Mouse (Mus musculus) heart, embryonic 12.5 days (tissue): Measurements from ENCODE around the gene F11r. TPM values are rescaled to one million over a fixed set of nuclear protein-coding genes. Genes with fewer than 3 reads are reported as not detected.

Source experiments
- ATAC-seq: fragments of 200-750 bp; cut with Nextera tagmentation; 2 replicates; pipeline ENCODE4 v1.8.0; 2017; ENCODE audit warnings: moderate TSS enrichment, moderate library complexity; ENCODE audit not compliant: insufficient number of reproducible peaks, low FRiP score
- H3K27ac ChIP-seq: fragments of 300-500 bp; sonication (generic); 2 replicates; pipeline ENCODE4 v1.5.1; 2016; ENCODE audit warnings: mild to moderate bottlenecking, moderate library complexity; ENCODE audit not compliant: poor library complexity, severe bottlenecking
- H3K27me3 ChIP-seq: fragments of 300-500 bp; sonication (generic); replicated peaks from 2 replicates; pipeline ENCODE4 v1.6.1; 2016; ENCODE audit warnings: mild to moderate bottlenecking, moderate library complexity
- H3K36me3 ChIP-seq: fragments of 300-500 bp; sonication (generic); 2 replicates; pipeline ENCODE4 v1.6.1; 2016; ENCODE audit warnings: mild to moderate bottlenecking, moderate library complexity
- H3K4me1 ChIP-seq: fragments of 300-500 bp; sonication (generic); replicated peaks from 2 replicates; pipeline ENCODE4 v1.6.1; 2016; ENCODE audit warnings: mild to moderate bottlenecking
- H3K4me2 ChIP-seq: fragments of 300-500 bp; sonication (generic); 2 replicates; pipeline ENCODE4 v1.6.1; 2016; ENCODE audit warnings: mild to moderate bottlenecking, moderate library complexity
- H3K4me3 ChIP-seq: fragments of 300-500 bp; sonication (generic); 2 replicates; pipeline ENCODE4 v1.5.1; 2016; ENCODE audit warnings: mild to moderate bottlenecking
- H3K9ac ChIP-seq: fragments of 300-500 bp; sonication (generic); 2 replicates; pipeline ENCODE4 v1.6.1; 2016; ENCODE audit warnings: mild to moderate bottlenecking, moderate library complexity
- H3K9me3 ChIP-seq: fragments of 300-500 bp; sonication (generic); replicated peaks from 2 replicates; pipeline ENCODE4 v1.6.1; 2016; ENCODE audit warnings: mild to moderate bottlenecking, moderate library complexity
- WGBS: fragments of 180-500 bp; shearing (Covaris S2); methylation state at CpG from one replicate; pipeline ENCODE4 v1.1.7; 2016; 5-methylcytosine and 5-hydroxymethylcytosine counted together
- polyA plus RNA-seq: library from polyadenylated mRNA; unstranded; fragments of >200 nt; fragmentation: Nextera tagmentation; extraction: Ambion mirVana; gene quantifications from 2 replicates; pipeline ENCODE4 v1.2.1, GENCODE M21; 2016

Gene F11r
- polyA plus RNA-seq, 1 experiment from 2014 or later: 70.7 TPM

GRCm38 (mm10) chr1:171501016-171501610, 63.8 kb downstream of the F11r start:
- no peak overlapping the region for H3K27ac ChIP-seq
- H3K9me3 ChIP-seq: peaks cover 12% of the 10 kb centered on the region
- no peaks in the 10 kb centered on the region for H3K27me3 ChIP-seq
- H3K36me3 ChIP-seq: no peaks in the 10 kb centered on the region; the same call in 1 of the 2 replicates
- no peak for ATAC-seq
- H3K4me2 ChIP-seq: peak overlapping the region; percentile 61; the same call in 1 of the 2 replicates
- no peak overlapping the region for H3K4me3 ChIP-seq
- no peak overlapping the region for H3K9ac ChIP-seq
- H3K4me1 ChIP-seq: peaks cover 9% of the 10 kb centered on the region; the same call in 1 of the 2 replicates
- WGBS: 57% methylated on average over 6 of the region's 6 CpGs

- peak overlapping the region; percentile 61 for H3K4me2 ChIP-seq
- WGBS: 5% methylated on average over 5 of the region's 5 CpGs
- H3K27ac ChIP-seq: peak overlapping the region; percentile 67
Measured at GRCm38 (mm10) chr1:171501636-171502080, 64.3 kb downstream of the F11r start.

GRCm38 (mm10) chr1:171502388-171503249, 65.3 kb downstream of the F11r start:
- WGBS: under 1% methylated on average over 14 of the region's 14 CpGs
- peaks cover 10% of the 10 kb centered on the region for H3K9me3 ChIP-seq
- H3K9ac ChIP-seq: no peak overlapping the region
- ATAC-seq: peak; percentile 80
- no peaks in the 10 kb centered on the region for H3K27me3 ChIP-seq
- H3K27ac ChIP-seq: peak overlapping the region; percentile 82
- H3K4me1 ChIP-seq: peaks cover 9% of the 10 kb centered on the region; the same call in 1 of the 2 replicates
- H3K4me2 ChIP-seq: peak overlapping the region; percentile 68
- H3K4me3 ChIP-seq: no peak overlapping the region
- H3K36me3 ChIP-seq: no peaks in the 10 kb centered on the region; the same call in 1 of the 2 replicates

More at GRCm38 (mm10) chr1:171501636-171502080, 64.3 kb downstream of the F11r start:
- Histone ChIP-seq H3K4me1 (peaks cover 9% of the 10 kb centered on the region; the same call in 1 of the 2 replicates), H3K9ac (no peak overlapping the region; the same call in 1 of the 2 replicates), H3K36me3 (no peaks in the 10 kb centered on the region; the same call in 1 of the 2 replicates), H3K4me3 (peak overlapping the region; percentile 29), H3K27me3 (no peaks in the 10 kb centered on the region), H3K9me3 (peaks cover 14% of the 10 kb centered on the region)
- ATAC-seq: no peak

GRCm38 (mm10) chr1:171503250-171503591, 65.9 kb downstream of the F11r start, which contains the start of gene Alyref2:
Alyref2 (plus strand) TSS chr1:171503478.
- peak; percentile 85 for ATAC-seq
- Histone ChIP-seq H3K4me1 (peaks cover 9% of the 10 kb centered on the region; the same call in 1 of the 2 replicates), H3K27me3 (no peaks in the 10 kb centered on the region), H3K9ac (peak within 1 kb of the TSS; percentile 73), H3K27ac (peak within 1 kb of the TSS; percentile 97), H3K4me3 (peak within 1 kb of the TSS; percentile 65), H3K36me3 (no peaks in the 10 kb centered on the region; the same call in 1 of the 2 replicates), H3K9me3 (peaks cover 10% of the 10 kb centered on the region), H3K4me2 (peak within 1 kb of the TSS; percentile 68)
- under 1% methylated on average over 19 of the region's 19 CpGs for WGBS

- Histone ChIP-seq H3K9ac (peak overlapping the region; percentile 73), H3K36me3 (no peaks in the 10 kb centered on the region; the same call in 1 of the 2 replicates), H3K4me1 (peaks cover 9% of the 10 kb centered on the region; the same call in 1 of the 2 replicates), H3K9me3 (peaks cover 10% of the 10 kb centered on the region), H3K4me3 (peak overlapping the region; percentile 65), H3K27me3 (no peaks in the 10 kb centered on the region), H3K4me2 (peak overlapping the region; percentile 68), H3K27ac (peak overlapping the region; percentile 97)
- under 1% methylated on average over 53 of the region's 53 CpGs for WGBS
- peak; percentile 69 for ATAC-seq
Measured at GRCm38 (mm10) chr1:171503592-171504291, 66.4 kb downstream of the F11r start.

GRCm38 (mm10) chr1:171504586-171504985, 67.3 kb downstream of the F11r start:
- H3K9me3 ChIP-seq: peaks cover 12% of the 10 kb centered on the region
- no peak overlapping the region for H3K27ac ChIP-seq
- no peaks in the 10 kb centered on the region; the same call in 1 of the 2 replicates for H3K36me3 ChIP-seq
- H3K4me3 ChIP-seq: peak overlapping the region; percentile 25
- H3K9ac ChIP-seq: 0 out of 2 replicates have a peak overlapping the region, but pooled peaks have one; percentile 21
- H3K27me3 ChIP-seq: no peaks in the 10 kb centered on the region
- WGBS: 74% methylated on average over 4 of the region's 4 CpGs
- H3K4me2 ChIP-seq: peak overlapping the region; percentile 60
- ATAC-seq: no peak
- peaks cover 9% of the 10 kb centered on the region; the same call in 1 of the 2 replicates for H3K4me1 ChIP-seq

- H3K27me3 ChIP-seq: no peaks in the 10 kb centered on the region
- peaks cover 6% of the 10 kb centered on the region; the same call in 1 of the 2 replicates for H3K9me3 ChIP-seq
- no peak overlapping the region for H3K4me3 ChIP-seq
- H3K9ac ChIP-seq: no peak overlapping the region
- no peak for ATAC-seq
- H3K4me1 ChIP-seq: no peaks in the 10 kb centered on the region
- H3K4me2 ChIP-seq: no peak overlapping the region
- WGBS: 84% methylated on average over 2 of the region's 2 CpGs
- no peaks in the 10 kb centered on the region for H3K36me3 ChIP-seq
- H3K27ac ChIP-seq: no peak overlapping the region
Measured at GRCm38 (mm10) chr1:171513234-171513633, 75.9 kb downstream of the F11r start.

- Histone ChIP-seq H3K27me3 (no peaks in the 10 kb centered on the region), H3K9me3 (peaks cover 6% of the 10 kb centered on the region; the same call in 1 of the 2 replicates), H3K36me3 (no peaks in the 10 kb centered on the region), H3K4me2 (no peak overlapping the region), H3K9ac (no peak overlapping the region), H3K27ac (no peak overlapping the region), H3K4me1 (no peaks in the 10 kb centered on the region), H3K4me3 (no peak overlapping the region)
- ATAC-seq: no peak
- 87% methylated on average over 1 of the region's 1 CpGs for WGBS
Measured at GRCm38 (mm10) chr1:171513760-171514159, 76.4 kb downstream of the F11r start.
